ENCODE assay signal across 16 mouse cellular contexts in the genomic region with DNA sequence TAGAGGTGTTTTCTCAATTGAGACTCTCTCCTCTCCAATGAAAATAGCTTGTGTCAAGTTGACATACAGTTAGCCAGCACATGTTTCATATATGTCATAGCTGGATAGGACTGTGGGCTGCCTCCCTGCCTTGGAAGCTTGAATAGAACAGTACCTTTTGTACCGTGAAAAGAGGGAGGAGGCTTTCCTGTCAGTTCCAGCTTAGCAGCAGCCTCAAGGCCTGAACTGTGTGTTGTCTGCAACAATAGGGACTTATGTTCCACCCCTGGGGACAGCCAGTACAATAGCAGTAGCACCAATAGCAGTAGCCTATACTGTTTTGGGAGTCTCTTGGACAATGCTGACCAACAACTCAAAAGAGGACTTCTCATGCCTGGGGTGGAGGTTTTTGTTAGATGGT. TPM values are rescaled to one million over a fixed set of nuclear protein-coding genes. Genes with fewer than 3 reads are reported as not detected.
DNase-seq lines count a peak whose midpoint lies in the region; ATAC-seq and TF ChIP-seq lines count a peak whose summit lies in the region.
"Had no signal": no experiment of that assay in that cellular context is flagged by ENCODE, and none has a peak within 500 bp of the region (broad histone marks: within the 10 kb centered on the region; RNA-seq: fewer than 3 reads in every experiment).

No protein-coding gene starts in this region.

- TF ChIP-seq POLR2A in heart, adult 2 months (IDR thresholded peaks at IDR 0.05; ENCODE audit: insufficient read depth, low read depth, low read length), result no peak

- no peak for TF ChIP-seq CTCF in heart, adult 2 months (IDR thresholded peaks at IDR 0.05)

- peaks cover 13% of the 10 kb centered on the region for H3K36me3 ChIP-seq in heart, adult 2 months (ENCODE audit: control insufficient read depth, insufficient read depth, low read length)
- H3K36me3 ChIP-seq in kidney, embryonic 15.5 days, result peaks cover 6% of the 10 kb centered on the region; the same call in 1 of the 2 replicates
- no peaks in the 10 kb centered on the region for H3K36me3 ChIP-seq in midbrain, embryonic 13.5 days
- H3K36me3 ChIP-seq: embryonic facial prominence, embryonic 15.5 days; forebrain, embryonic 15.5 days; hindbrain, embryonic 12.5 days; limb, embryonic 15.5 days; neural tube, embryonic 12.5 days had no signal

- peaks cover 41% of the 10 kb centered on the region for H3K4me1 ChIP-seq in heart, adult 2 months (ENCODE audit: control insufficient read depth, insufficient read depth, low read length)
- H3K4me1 ChIP-seq in kidney, embryonic 15.5 days, result peaks cover 85% of the 10 kb centered on the region
- no peaks in the 10 kb centered on the region for H3K4me1 ChIP-seq in midbrain, embryonic 13.5 days (replicated peaks)

- no peak overlapping the region for H3K4me3 ChIP-seq in heart, adult 2 months
- no peak overlapping the region for H3K4me3 ChIP-seq in kidney, embryonic 15.5 days (replicated peaks)
- no peak overlapping the region for H3K4me3 ChIP-seq in midbrain, embryonic 13.5 days (replicated peaks)
- H3K4me3 ChIP-seq: embryonic facial prominence, embryonic 15.5 days; forebrain, embryonic 15.5 days; hindbrain, embryonic 12.5 days; limb, embryonic 15.5 days; neural tube, embryonic 12.5 days had no signal

- no peaks in the 10 kb centered on the region for H3K9me3 ChIP-seq in kidney, embryonic 15.5 days (replicated peaks)
- no peaks in the 10 kb centered on the region for H3K9me3 ChIP-seq in midbrain, embryonic 13.5 days
- H3K9me3 ChIP-seq: embryonic facial prominence, embryonic 15.5 days; forebrain, embryonic 15.5 days; hindbrain, embryonic 12.5 days; limb, embryonic 15.5 days; neural tube, embryonic 12.5 days had no signal

- intact Hi-C loops in heart, adult 2 months (cut with DNase I), result no loop called here
- intact Hi-C loops in heart, postnatal 36 days (cut with DNase I), result no loop called here

- H3K9ac ChIP-seq in heart, adult 2 months (ENCODE audit: low read depth, low read length), result no peak overlapping the region
- H3K9ac ChIP-seq in kidney, embryonic 15.5 days, result no peak overlapping the region
- no peak overlapping the region for H3K9ac ChIP-seq in midbrain, embryonic 13.5 days (replicated peaks)
- H3K9ac ChIP-seq: embryonic facial prominence, embryonic 15.5 days; forebrain, embryonic 15.5 days; hindbrain, embryonic 12.5 days; limb, embryonic 15.5 days; liver, postnatal 0 days; neural tube, embryonic 12.5 days had no signal

- 29% methylated on average over 1 of the region's 1 CpGs for WGBS in heart, adult 2 months
- 21% methylated on average over 1 of the region's 1 CpGs for WGBS in kidney, embryonic 15.5 days
- 9% methylated on average over 1 of the region's 1 CpGs for WGBS in midbrain, embryonic 13.5 days

- H3K79me2 ChIP-seq in heart, adult 2 months (replicated peaks; ENCODE audit: control insufficient read depth, insufficient read depth, low read length), result peaks cover 6% of the 10 kb centered on the region

- H3K27me3 ChIP-seq in heart, adult 2 months (ENCODE audit: control insufficient read depth, insufficient read depth, low read length), result no peaks in the 10 kb centered on the region
- H3K27me3 ChIP-seq in kidney, embryonic 15.5 days, result no peaks in the 10 kb centered on the region
- H3K27me3 ChIP-seq in midbrain, embryonic 13.5 days, result no peaks in the 10 kb centered on the region
- H3K27me3 ChIP-seq: embryonic facial prominence, embryonic 15.5 days; forebrain, embryonic 15.5 days; hindbrain, embryonic 12.5 days; limb, embryonic 15.5 days; neural tube, embryonic 12.5 days had no signal

- no peak for TF ChIP-seq EP300 in heart, adult 2 months (IDR thresholded peaks at IDR 0.05; ENCODE audit: insufficient read depth, low read depth, low read length)

- 0 out of 2 replicates have a peak overlapping the region, but pooled peaks have one; percentile 7 for H3K4me2 ChIP-seq in kidney, embryonic 15.5 days
- H3K4me2 ChIP-seq in midbrain, embryonic 13.5 days (replicated peaks), result no peak overlapping the region
- H3K4me2 ChIP-seq: embryonic facial prominence, embryonic 15.5 days; forebrain, embryonic 15.5 days; hindbrain, embryonic 12.5 days; limb, embryonic 15.5 days; neural tube, embryonic 12.5 days had no signal

- H3K27ac ChIP-seq in heart, adult 2 months, result peak overlapping the region; percentile 32
- peak overlapping the region; percentile 59 for H3K27ac ChIP-seq in kidney, embryonic 15.5 days
- H3K27ac ChIP-seq in midbrain, embryonic 13.5 days, result no peak overlapping the region
- H3K27ac ChIP-seq: embryonic facial prominence, embryonic 15.5 days; forebrain, embryonic 15.5 days; hindbrain, embryonic 12.5 days; limb, embryonic 15.5 days; neural tube, embryonic 12.5 days had no signal

- ATAC-seq in kidney, embryonic 15.5 days (replicated peaks; ENCODE audit: low FRiP score), result peak; percentile 33
- ATAC-seq in midbrain, embryonic 13.5 days, result no peak
- ATAC-seq: intestine, postnatal 0 days; midbrain, embryonic 16.5 days had no signal

- DNase-seq in heart, adult 2 months, result no peak
- DNase-seq in heart, postnatal 36 days, result no peak
- DNase-seq in kidney, adult 18-20 months, result no peak
- peak; percentile 35 for DNase-seq in retina, postnatal 1 day
- DNase-seq in retina, embryonic 14.5 days (ENCODE audit: low spot score), result no peak
- DNase-seq: thymus, postnatal 36 days had no signal

RNA-seq across cellular contexts. Expression of gene Tanc1, which starts 15.7 kb away (rescaled TPM):
- total RNA-seq in heart, adult 2 months (2021), result 10 to 100 TPM; 25.6 to 26.2 TPM
- polyA plus RNA-seq in heart, adult 2 months (2012; rRNA removed), result 8.1 and 13.9 TPM in 2 replicates
- total RNA-seq in heart, postnatal 36 days (2021), result 10 to 100 TPM; 26.6 to 29.8 TPM
- polyA plus RNA-seq in kidney, embryonic 15.5 days (2015; fragmentation: Nextera tagmentation; extraction: Ambion mirVana), result 50.2 and 58.3 TPM in 2 replicates
- polyA plus RNA-seq in midbrain, embryonic 13.5 days (2015; fragmentation: Nextera tagmentation; extraction: Ambion mirVana), result 5.1 and 5.5 TPM in 2 replicates
